Mouse (Mus musculus) neural tube, embryonic 11.5 days (tissue): Measurements from ENCODE around the gene Znrf2. TPM values are rescaled to one million over a fixed set of nuclear protein-coding genes. Genes with fewer than 3 reads are reported as not detected.

ENCODE experiments used
- ATAC-seq: fragments of 200-750 bp; cut with Nextera tagmentation; 2 replicates; pipeline ENCODE4 v1.8.0; 2017; ENCODE audit warnings: moderate number of reproducible peaks, mild to moderate bottlenecking, moderate TSS enrichment, moderate library complexity; ENCODE audit not compliant: insufficient read depth, low FRiP score, low TSS enrichment
- DNase-seq: peaks from one replicate; pipeline ENCODE4 v3.0.0-alpha.2; 2015; ENCODE audit warnings: low spot score
- H3K27ac ChIP-seq: fragments of 300-500 bp; sonication (generic); 2 replicates; pipeline ENCODE4 v1.5.1; 2014; ENCODE audit warnings: low read depth, mild to moderate bottlenecking, low read length
- H3K27me3 ChIP-seq: fragments of 300-500 bp; sonication (generic); 2 replicates; pipeline ENCODE4 v1.6.1; 2014; ENCODE audit warnings: mild to moderate bottlenecking, low read length, mixed read lengths; ENCODE audit not compliant: control insufficient read depth, insufficient read depth
- H3K36me3 ChIP-seq: fragments of 300-500 bp; sonication (generic); 2 replicates; pipeline ENCODE4 v1.6.1; 2014; ENCODE audit warnings: mild to moderate bottlenecking, low read length, moderate library complexity, mixed read lengths; ENCODE audit not compliant: control insufficient read depth, insufficient read depth
- H3K4me1 ChIP-seq: fragments of 300-500 bp; sonication (generic); 2 replicates; pipeline ENCODE4 v1.6.1; 2014; ENCODE audit warnings: low read length, mixed read lengths; ENCODE audit not compliant: control insufficient read depth, insufficient read depth
- H3K4me2 ChIP-seq: fragments of 300-500 bp; sonication (generic); 2 replicates; pipeline ENCODE4 v1.6.1; 2014; ENCODE audit warnings: low read depth, mild to moderate bottlenecking, moderate library complexity
- H3K4me3 ChIP-seq: fragments of 300-500 bp; sonication (generic); 2 replicates; pipeline ENCODE4 v1.5.1; 2014; ENCODE audit warnings: low read depth, low read length
- H3K9ac ChIP-seq: fragments of 300-500 bp; sonication (generic); 2 replicates; pipeline ENCODE4 v1.6.1; 2014; ENCODE audit warnings: mild to moderate bottlenecking, low read length
- H3K9me3 ChIP-seq: fragments of 300-500 bp; sonication (generic); 2 replicates; pipeline ENCODE4 v1.6.1; 2016; ENCODE audit warnings: low read length; ENCODE audit not compliant: control insufficient read depth
- WGBS: fragments of 180-500 bp; shearing (Covaris S2); extraction: QIAGEN DNeasy Blood & Tissue Kit; methylation state at CpG from one replicate; pipeline ENCODE4 v1.1.7; 2014; 5-methylcytosine and 5-hydroxymethylcytosine counted together
- polyA plus RNA-seq: library from polyadenylated mRNA; unstranded; fragments of >200 nt; fragmentation: Nextera tagmentation; extraction: Ambion mirVana; gene quantifications from 2 replicates; pipeline ENCODE4 v1.2.1, GENCODE M21; 2014

Znrf2 gene
- polyA plus RNA-seq, 1 experiment from 2014 or later, result 2.5 TPM

DNA sequence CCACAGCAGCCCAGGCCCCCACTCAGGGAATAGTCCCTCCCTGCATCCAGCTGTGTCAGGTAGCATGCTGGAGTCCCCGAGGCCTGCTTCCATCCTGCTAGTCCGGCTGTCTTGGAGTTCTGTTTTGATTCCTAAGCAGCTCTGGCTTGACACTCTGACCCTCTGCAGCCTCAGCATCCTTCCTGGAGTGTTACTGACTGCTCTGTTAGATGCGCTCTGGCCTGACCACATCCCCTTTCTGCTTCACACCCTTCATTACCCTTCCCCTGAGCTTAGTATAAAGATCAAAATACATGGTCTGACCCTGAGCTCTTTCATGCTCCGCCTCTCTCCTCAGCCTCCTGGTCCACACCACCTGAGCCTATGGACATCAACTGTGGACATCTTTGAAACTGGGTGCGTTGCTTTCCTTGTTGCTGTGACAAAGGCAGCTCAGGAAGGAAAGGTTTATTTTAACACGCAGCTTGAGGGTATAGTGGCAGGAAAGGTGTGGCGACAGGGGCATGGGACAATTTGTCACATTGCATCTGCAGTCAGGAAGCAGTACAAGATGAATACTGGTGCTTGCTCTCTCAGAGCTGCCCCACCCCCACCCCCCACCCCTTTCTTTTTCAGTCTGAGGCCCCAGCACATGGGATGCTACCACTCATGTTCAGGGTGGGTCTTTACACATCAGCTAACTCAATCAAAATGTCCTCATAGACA, 109.2 kb downstream of the Znrf2 start:
- Histone ChIP-seq H3K27me3 (no peaks in the 10 kb centered on the region), H3K4me2 (no peak overlapping the region), H3K27ac (no peak overlapping the region), H3K9me3 (no peaks in the 10 kb centered on the region), H3K36me3 (no peaks in the 10 kb centered on the region), H3K4me3 (no peak overlapping the region), H3K9ac (no peak overlapping the region), H3K4me1 (no peaks in the 10 kb centered on the region)
- DNase-seq (no peak), ATAC-seq (no peak)
- 69% methylated on average over 7 of the region's 7 CpGs for WGBS

DNA sequence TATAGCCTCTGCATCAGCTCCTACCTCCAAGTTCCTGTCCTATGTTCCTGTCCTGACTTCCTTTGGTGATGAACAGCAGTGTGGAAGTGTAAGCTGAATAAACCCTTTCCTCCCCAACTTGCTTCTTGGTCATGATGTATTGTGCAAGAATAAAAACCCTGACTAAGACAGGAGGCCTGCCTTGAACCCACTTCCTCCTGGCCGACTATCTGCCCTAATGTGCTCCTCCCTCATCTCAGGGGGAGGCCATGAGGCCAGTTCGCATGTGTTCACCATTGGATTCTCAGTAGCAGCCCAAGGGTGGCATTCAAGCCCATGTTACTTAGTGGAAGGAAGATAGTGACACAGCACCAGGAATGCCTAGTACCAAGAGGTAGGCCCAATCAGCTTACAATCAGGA, 110.2 kb downstream of the Znrf2 start:
- H3K27ac ChIP-seq, result no peak overlapping the region
- no peaks in the 10 kb centered on the region for H3K27me3 ChIP-seq
- no peaks in the 10 kb centered on the region for H3K36me3 ChIP-seq
- no peaks in the 10 kb centered on the region for H3K4me1 ChIP-seq
- DNase-seq, result no peak
- H3K9ac ChIP-seq, result no peak overlapping the region
- WGBS, result 71% methylated on average over 2 of the region's 2 CpGs
- no peak for ATAC-seq
- H3K9me3 ChIP-seq, result no peaks in the 10 kb centered on the region
- no peak overlapping the region for H3K4me3 ChIP-seq
- H3K4me2 ChIP-seq, result no peak overlapping the region

DNA sequence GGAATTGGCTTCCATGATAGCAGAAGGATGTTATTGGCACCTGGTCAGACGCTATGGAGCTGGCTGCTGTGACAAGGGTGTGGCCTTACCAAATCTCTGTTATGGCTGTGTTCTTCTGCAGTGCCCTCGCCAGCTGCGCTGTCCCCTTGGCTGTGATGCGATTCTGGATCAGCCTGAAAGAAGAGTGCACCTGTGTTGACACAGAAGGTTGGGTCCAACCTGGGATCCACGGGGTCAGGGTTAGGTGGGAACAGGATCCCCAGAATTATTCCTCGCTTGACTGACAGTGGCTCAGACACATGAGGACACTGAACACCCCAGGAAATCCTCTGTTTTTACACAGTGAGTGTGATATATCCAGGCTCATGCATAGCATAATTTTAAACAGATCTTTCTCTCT, 111.2 kb downstream of the Znrf2 start:
- WGBS, result 84% methylated on average over 6 of the region's 6 CpGs
- no peak for ATAC-seq

DNA sequence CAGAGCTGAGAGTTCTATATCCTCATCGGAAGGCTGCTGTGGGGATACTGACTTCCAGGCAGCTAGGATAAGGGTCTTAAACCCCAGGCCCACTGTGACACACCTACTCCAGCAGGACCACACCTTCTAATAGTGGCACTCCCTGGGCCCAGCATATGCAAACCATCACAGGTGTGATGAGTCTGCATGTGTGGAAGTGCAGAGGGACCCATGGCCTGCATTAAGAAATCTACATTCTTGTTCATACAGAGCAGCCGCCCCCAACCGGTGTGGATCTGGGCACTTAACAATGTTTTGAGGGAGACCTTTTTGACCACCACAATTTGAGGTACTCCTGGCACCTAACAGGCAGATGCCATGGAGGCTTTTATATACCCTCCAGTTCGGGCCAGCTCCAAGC, 114.9 kb downstream of the Znrf2 start:
- H3K27me3 ChIP-seq, result no peaks in the 10 kb centered on the region
- ATAC-seq, result no peak

More for the DNA sequence above, 111.2 kb downstream of the Znrf2 start:
- Histone ChIP-seq H3K27me3 (no peaks in the 10 kb centered on the region), H3K4me1 (no peaks in the 10 kb centered on the region), H3K9ac (no peak overlapping the region), H3K9me3 (no peaks in the 10 kb centered on the region), H3K27ac (no peak overlapping the region), H3K4me3 (no peak overlapping the region), H3K36me3 (no peaks in the 10 kb centered on the region), H3K4me2 (no peak overlapping the region)
- DNase-seq, result no peak

DNA sequence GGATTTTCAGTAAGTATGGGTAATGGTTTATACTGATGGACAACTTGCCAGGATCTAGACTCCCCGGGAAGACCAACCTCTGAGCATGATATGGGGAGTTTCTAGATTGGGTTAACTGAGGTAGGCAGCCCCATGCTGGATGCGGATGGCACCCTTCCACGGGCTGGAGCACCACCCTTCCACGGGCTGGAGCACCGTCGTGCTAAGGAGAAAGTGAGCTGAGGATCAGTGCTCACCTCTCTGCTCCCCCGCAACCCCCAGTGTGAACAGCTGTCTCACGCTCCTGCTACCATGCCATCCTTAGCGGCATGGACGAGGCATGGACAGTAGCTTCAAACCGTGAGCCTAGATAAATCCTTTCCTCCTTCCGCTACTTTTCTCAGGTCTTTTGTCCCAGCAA, 115.8 kb downstream of the Znrf2 start:
- Histone ChIP-seq H3K4me3 (no peak overlapping the region), H3K36me3 (no peaks in the 10 kb centered on the region), H3K4me2 (no peak overlapping the region), H3K4me1 (no peaks in the 10 kb centered on the region), H3K9me3 (no peaks in the 10 kb centered on the region), H3K9ac (no peak overlapping the region), H3K27ac (no peak overlapping the region), H3K27me3 (no peaks in the 10 kb centered on the region)
- no peak for DNase-seq
- ATAC-seq, result no peak
- WGBS, result 93% methylated on average over 12 of the region's 12 CpGs

More for the DNA sequence above, 114.9 kb downstream of the Znrf2 start:
- Histone ChIP-seq H3K9ac (no peak overlapping the region), H3K4me2 (no peak overlapping the region), H3K36me3 (no peaks in the 10 kb centered on the region), H3K27ac (no peak overlapping the region), H3K4me3 (no peak overlapping the region), H3K4me1 (no peaks in the 10 kb centered on the region), H3K9me3 (no peaks in the 10 kb centered on the region)
- WGBS, result 96% methylated on average over 4 of the region's 4 CpGs
- DNase-seq, result no peak

DNA sequence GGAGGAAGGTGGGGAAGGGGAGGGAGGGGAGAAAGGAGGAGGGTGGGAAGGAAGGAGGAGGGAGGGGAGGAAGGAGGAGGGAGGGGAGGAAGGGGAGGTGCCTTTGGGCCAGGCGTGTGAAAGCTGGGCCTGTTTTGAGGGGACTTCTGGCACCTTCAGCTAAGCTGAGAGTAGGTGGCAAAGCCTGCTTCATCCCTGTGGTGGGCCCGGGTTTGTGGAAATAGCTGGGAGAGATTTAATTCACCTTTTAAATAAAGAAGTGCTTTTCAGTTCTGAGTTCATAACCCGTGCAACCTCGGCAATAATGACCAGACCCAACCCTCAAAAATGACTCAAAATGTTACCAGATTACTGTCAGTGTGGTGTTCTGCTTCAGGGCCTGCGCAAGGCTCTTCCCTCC, 116.5 kb downstream of the Znrf2 start:
- WGBS, result 79% methylated on average over 5 of the region's 5 CpGs
- Histone ChIP-seq H3K4me3 (no peak overlapping the region), H3K36me3 (no peaks in the 10 kb centered on the region), H3K4me2 (no peak overlapping the region), H3K27me3 (no peaks in the 10 kb centered on the region), H3K9me3 (no peaks in the 10 kb centered on the region), H3K4me1 (no peaks in the 10 kb centered on the region), H3K27ac (no peak overlapping the region), H3K9ac (no peak overlapping the region)
- DNase-seq (no peak), ATAC-seq (no peak)

DNA sequence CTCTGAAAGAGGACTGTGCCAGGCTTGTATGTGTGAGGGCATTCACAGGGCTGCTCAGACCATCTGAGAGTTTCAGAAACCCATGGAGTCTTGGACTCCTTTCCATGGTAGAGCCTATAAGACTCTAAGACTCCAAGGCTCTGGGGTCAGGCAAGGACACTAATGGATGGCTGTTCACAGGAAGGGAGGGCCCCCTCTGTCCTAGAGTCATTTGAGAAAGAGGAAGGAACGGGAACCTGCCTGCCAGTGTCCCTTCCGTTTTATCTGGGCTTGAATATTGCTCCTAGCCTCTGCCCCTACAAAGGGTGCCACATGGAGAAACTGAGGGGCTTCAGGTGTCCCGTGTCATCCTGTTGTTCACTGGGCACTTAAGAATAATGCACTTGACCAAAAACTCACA, 117.2 kb downstream of the Znrf2 start:
- ATAC-seq (no peak), DNase-seq (no peak)
- 85% methylated on average over 3 of the region's 3 CpGs for WGBS
- Histone ChIP-seq H3K36me3 (no peaks in the 10 kb centered on the region), H3K27me3 (no peaks in the 10 kb centered on the region), H3K9ac (no peak overlapping the region), H3K4me1 (no peaks in the 10 kb centered on the region), H3K4me3 (no peak overlapping the region), H3K4me2 (no peak overlapping the region), H3K9me3 (no peaks in the 10 kb centered on the region), H3K27ac (no peak overlapping the region)

DNA sequence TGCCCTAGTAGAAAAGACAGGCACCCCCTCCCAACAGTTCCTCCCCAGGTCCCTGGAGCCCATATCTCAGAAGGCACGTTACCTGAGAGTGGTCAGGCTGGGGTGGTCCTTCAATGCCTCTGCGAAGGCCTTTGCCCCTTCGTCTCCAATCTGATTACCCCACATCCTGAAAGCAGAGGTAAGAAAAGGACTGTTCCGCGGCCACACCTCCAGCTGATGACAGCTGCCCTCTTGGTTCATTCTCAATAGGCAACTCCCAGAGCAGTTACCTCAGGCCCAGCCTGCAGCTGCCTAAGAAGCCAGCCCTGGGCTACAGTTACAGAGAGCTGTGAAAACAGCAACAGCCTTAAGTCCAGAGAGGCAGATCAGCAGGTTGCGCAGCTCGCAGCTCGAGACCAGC, 117.6 kb downstream of the Znrf2 start:
- H3K9ac ChIP-seq, result no peak overlapping the region
- no peaks in the 10 kb centered on the region for H3K36me3 ChIP-seq
- no peaks in the 10 kb centered on the region for H3K9me3 ChIP-seq
- DNase-seq, result no peak
- ATAC-seq, result no peak
- H3K27me3 ChIP-seq, result no peaks in the 10 kb centered on the region
- 87% methylated on average over 8 of the region's 8 CpGs for WGBS
- H3K27ac ChIP-seq, result no peak overlapping the region
- H3K4me1 ChIP-seq, result no peaks in the 10 kb centered on the region
- no peak overlapping the region for H3K4me3 ChIP-seq
- H3K4me2 ChIP-seq, result no peak overlapping the region

DNA sequence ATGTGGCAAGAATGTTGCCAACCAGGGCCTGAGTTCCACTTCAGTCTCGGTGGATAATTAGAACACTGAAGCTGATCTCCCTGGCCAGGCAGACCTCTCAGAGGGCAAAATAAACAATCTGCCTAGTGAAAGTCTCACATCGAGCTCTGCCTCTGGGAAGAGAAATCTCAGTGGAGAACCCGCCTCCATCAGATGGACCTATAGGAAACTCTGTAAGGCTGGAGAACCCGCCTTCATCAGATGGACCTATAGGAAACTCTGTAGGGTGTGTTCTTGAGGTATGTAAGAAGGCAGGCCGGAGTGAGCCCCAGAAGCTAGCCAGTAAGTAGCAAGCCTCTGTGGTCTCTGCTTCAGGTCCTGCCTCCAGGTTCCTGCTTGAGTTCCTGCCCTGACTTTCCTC, 118.2 kb downstream of the Znrf2 start:
- Histone ChIP-seq H3K4me2 (no peak overlapping the region), H3K36me3 (no peaks in the 10 kb centered on the region), H3K4me3 (no peak overlapping the region), H3K4me1 (no peaks in the 10 kb centered on the region), H3K9me3 (no peaks in the 10 kb centered on the region), H3K27ac (no peak overlapping the region), H3K9ac (no peak overlapping the region), H3K27me3 (no peaks in the 10 kb centered on the region)
- WGBS, result 82% methylated on average over 5 of the region's 5 CpGs
- ATAC-seq, result no peak
- DNase-seq, result no peak
